Mouse (Mus musculus) heart, embryonic 13.5 days (tissue): ENCODE results near the gene Map4k5. TPM values are rescaled to one million over a fixed set of nuclear protein-coding genes. Genes with fewer than 3 reads are reported as not detected.

Experiments used
- ATAC-seq: fragments of 200-750 bp; cut with Nextera tagmentation; 2 replicates; pipeline ENCODE4 v1.8.0; 2017; ENCODE audit warnings: moderate TSS enrichment; ENCODE audit not compliant: insufficient number of reproducible peaks, low FRiP score, low TSS enrichment; ENCODE audit errors: extremely low read depth
- H3K27ac ChIP-seq: fragments of 300-500 bp; sonication (generic); replicated peaks from 2 replicates; pipeline ENCODE4 v1.5.1; 2015; ENCODE audit warnings: moderate library complexity, mild to moderate bottlenecking, inconsistent platforms
- H3K27me3 ChIP-seq: fragments of 300-500 bp; sonication (generic); replicated peaks from 2 replicates; pipeline ENCODE4 v1.6.1; 2015; ENCODE audit warnings: mild to moderate bottlenecking, inconsistent platforms
- H3K36me3 ChIP-seq: fragments of 300-500 bp; sonication (generic); 2 replicates; pipeline ENCODE4 v1.6.1; 2015; ENCODE audit warnings: mild to moderate bottlenecking, inconsistent platforms
- H3K4me1 ChIP-seq: fragments of 300-500 bp; sonication (generic); 2 replicates; pipeline ENCODE4 v1.6.1; 2015; ENCODE audit warnings: inconsistent platforms
- H3K4me2 ChIP-seq: fragments of 300-500 bp; sonication (generic); 2 replicates; pipeline ENCODE4 v1.6.1; 2015; ENCODE audit warnings: inconsistent platforms, mild to moderate bottlenecking, moderate library complexity
- H3K4me3 ChIP-seq: fragments of 300-500 bp; sonication (generic); 2 replicates; pipeline ENCODE4 v1.5.1; 2015; ENCODE audit warnings: moderate library complexity, mild to moderate bottlenecking, inconsistent platforms
- H3K9ac ChIP-seq: fragments of 300-500 bp; sonication (generic); 2 replicates; pipeline ENCODE4 v1.6.1; 2015; ENCODE audit warnings: inconsistent platforms, mild to moderate bottlenecking, moderate library complexity
- H3K9me3 ChIP-seq: fragments of 300-500 bp; sonication (generic); 2 replicates; pipeline ENCODE4 v1.6.1; 2016; ENCODE audit warnings: inconsistent platforms
- WGBS: fragments of 180-500 bp; shearing (Covaris S2); methylation state at CpG from one replicate; pipeline ENCODE4 v1.1.7; 2015; ENCODE audit warnings: mixed read lengths; 5-methylcytosine and 5-hydroxymethylcytosine counted together
- polyA plus RNA-seq: library from polyadenylated mRNA; unstranded; fragments of >200 nt; fragmentation: Nextera tagmentation; extraction: Ambion mirVana; gene quantifications from 2 replicates; pipeline ENCODE4 v1.2.1, GENCODE M21; 2015

Map4k5 gene
- polyA plus RNA-seq, 1 experiment from 2014 or later = 25.5 TPM

GRCm38 (mm10) chr12:69781935-69782650 lies 110.9 kb downstream of the Map4k5 start:
- Histone ChIP-seq H3K27ac (peak overlapping the region; percentile 53), H3K4me3 (no peak overlapping the region), H3K4me2 (peak overlapping the region; percentile 21; the same call in 1 of the 2 replicates), H3K9me3 (no peaks in the 10 kb centered on the region), H3K9ac (no peak overlapping the region), H3K36me3 (no peaks in the 10 kb centered on the region), H3K4me1 (peaks cover 29% of the 10 kb centered on the region), H3K27me3 (no peaks in the 10 kb centered on the region)
- WGBS = 60% methylated on average over 10 of the region's 10 CpGs
- ATAC-seq = no peak

DNA sequence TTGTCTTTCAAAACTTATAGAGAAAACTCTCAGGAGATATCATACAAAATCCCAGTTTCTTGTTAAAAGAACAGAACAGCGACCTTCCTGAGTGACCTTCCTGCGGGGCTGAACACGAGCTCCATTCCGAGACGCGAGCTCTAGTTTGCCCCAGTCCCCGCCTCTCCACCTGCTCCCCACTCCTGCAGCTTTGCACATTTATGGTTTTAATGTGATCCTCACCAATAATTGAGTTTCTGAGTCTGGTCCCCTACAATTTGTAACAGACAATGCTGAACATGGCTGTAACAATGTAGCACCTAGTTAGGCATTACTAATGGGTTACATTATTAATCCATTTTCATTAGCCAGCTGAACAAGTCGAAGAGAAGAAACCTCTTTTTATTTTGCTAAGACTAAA lies 111.5 kb downstream of the Map4k5 start:
- Histone ChIP-seq H3K36me3 (no peaks in the 10 kb centered on the region), H3K4me3 (no peak overlapping the region), H3K4me1 (peaks cover 35% of the 10 kb centered on the region), H3K4me2 (no peak overlapping the region), H3K27me3 (no peaks in the 10 kb centered on the region), H3K9me3 (no peaks in the 10 kb centered on the region), H3K9ac (no peak overlapping the region), H3K27ac (no peak overlapping the region)
- WGBS = 86% methylated on average over 8 of the region's 8 CpGs
- no peak for ATAC-seq

DNA sequence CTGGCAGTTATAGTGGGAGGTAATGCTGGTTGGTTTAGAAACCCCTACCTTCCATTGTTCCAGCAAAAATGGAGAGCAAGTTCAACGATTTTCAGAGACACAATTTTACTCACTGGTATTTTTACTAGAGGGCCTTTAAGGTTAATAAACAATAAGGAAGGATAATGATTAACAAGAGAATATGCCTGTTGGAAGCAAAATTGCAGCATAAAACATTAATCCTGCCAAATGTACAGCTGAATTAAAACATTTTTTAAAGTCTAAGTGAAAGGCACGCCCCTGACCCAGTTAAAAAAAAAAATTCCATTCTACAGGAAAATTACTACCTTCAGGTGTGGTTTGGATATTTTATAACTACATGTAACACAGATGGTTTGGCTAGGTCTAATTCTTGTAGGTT lies 115.0 kb downstream of the Map4k5 start:
- no peak overlapping the region for H3K4me2 ChIP-seq
- H3K36me3 ChIP-seq = no peaks in the 10 kb centered on the region
- H3K27ac ChIP-seq = no peak overlapping the region; the same call in 1 of the 2 replicates
- peaks cover 30% of the 10 kb centered on the region for H3K4me1 ChIP-seq
- no peaks in the 10 kb centered on the region for H3K27me3 ChIP-seq
- 79% methylated on average over 2 of the region's 2 CpGs for WGBS
- H3K4me3 ChIP-seq = no peak overlapping the region
- H3K9me3 ChIP-seq = no peaks in the 10 kb centered on the region
- no peak for ATAC-seq
- no peak overlapping the region for H3K9ac ChIP-seq

GRCm38 (mm10) chr12:69777341-69777730 lies 115.7 kb downstream of the Map4k5 start:
- Histone ChIP-seq H3K9me3 (no peaks in the 10 kb centered on the region), H3K27ac (no peak overlapping the region; the same call in 1 of the 2 replicates), H3K9ac (no peak overlapping the region), H3K36me3 (no peaks in the 10 kb centered on the region), H3K4me3 (no peak overlapping the region), H3K4me1 (peaks cover 24% of the 10 kb centered on the region), H3K27me3 (no peaks in the 10 kb centered on the region), H3K4me2 (no peak overlapping the region)
- no peak for ATAC-seq
- WGBS = 77% methylated on average over 6 of the region's 6 CpGs

DNA sequence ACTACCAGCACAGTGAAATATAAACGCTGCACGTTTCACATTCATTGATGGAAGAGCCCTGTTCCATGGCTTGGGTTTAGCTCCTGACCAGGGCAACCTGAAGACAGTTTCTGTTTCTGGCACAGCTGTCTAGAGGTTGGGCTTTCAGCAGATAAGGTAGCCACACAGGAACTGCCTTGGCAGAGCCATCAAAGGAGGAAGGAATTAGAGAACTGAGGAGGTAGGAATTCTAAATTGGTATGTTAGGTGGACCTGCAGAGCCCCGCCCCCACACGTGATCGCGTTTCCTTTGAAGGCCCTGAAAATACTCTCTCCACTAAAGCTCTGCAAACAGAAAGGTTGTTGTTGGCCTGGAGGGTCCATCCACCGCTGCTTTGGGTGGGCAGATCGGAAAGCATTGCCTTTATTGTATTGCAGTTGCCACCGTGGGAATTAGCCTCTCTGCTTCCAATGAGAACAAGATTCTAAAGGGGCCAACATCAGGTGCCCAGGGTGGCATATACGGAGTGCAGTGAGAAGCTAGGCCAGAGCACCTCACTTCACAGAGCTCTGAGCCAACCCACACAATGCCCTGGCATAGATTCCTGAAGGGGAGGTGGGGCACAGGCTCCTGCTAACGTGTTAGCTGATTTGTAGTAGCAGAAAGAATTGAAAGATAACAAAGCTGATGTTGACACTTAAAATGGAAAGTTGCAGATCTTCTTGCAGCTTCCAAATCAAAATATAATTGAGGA lies 116.2 kb downstream of the Map4k5 start:
- peaks cover 21% of the 10 kb centered on the region for H3K4me1 ChIP-seq
- H3K36me3 ChIP-seq = no peaks in the 10 kb centered on the region
- no peak overlapping the region for H3K27ac ChIP-seq
- 53% methylated on average over 11 of the region's 11 CpGs for WGBS
- H3K9ac ChIP-seq = no peak overlapping the region
- no peak overlapping the region for H3K4me2 ChIP-seq
- H3K9me3 ChIP-seq = no peaks in the 10 kb centered on the region
- no peak for ATAC-seq
- H3K4me3 ChIP-seq = no peak overlapping the region
- H3K27me3 ChIP-seq = no peaks in the 10 kb centered on the region

DNA sequence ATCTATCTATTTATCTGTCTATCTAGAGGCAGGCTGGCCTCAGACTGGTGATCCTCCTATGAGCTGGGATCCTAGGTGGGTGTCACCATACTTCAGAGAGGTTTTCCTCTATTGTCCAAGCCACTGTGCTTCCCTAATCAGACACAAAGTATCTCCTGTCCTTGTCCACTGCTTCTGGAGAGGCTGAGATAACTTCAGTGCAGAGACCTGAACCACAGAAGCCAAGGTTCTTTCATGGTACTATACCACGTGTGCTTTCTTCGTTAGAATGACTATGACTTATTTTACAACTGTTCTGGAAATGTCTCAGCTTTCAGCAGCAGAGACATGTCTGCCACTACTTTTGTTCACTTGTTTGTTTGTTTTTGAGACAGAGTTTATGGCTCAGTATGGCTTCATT lies 124.2 kb downstream of the Map4k5 start:
- no peak overlapping the region for H3K4me2 ChIP-seq
- WGBS = 65% methylated on average over 2 of the region's 2 CpGs
- H3K9ac ChIP-seq = no peak overlapping the region
- no peak overlapping the region for H3K4me3 ChIP-seq
- H3K27ac ChIP-seq = no peak overlapping the region
- no peaks in the 10 kb centered on the region for H3K36me3 ChIP-seq
- H3K9me3 ChIP-seq = 0 out of 2 replicates have a peak, but pooled peaks cover 3% of the 10 kb centered on the region
- peaks cover 17% of the 10 kb centered on the region for H3K4me1 ChIP-seq
- ATAC-seq = no peak
- no peaks in the 10 kb centered on the region for H3K27me3 ChIP-seq

GRCm38 (mm10) chr12:69767476-69768258 lies 125.3 kb downstream of the Map4k5 start:
- no peak for ATAC-seq
- Histone ChIP-seq H3K9ac (no peak overlapping the region), H3K4me1 (peaks cover 17% of the 10 kb centered on the region), H3K9me3 (0 out of 2 replicates have a peak, but pooled peaks cover 3% of the 10 kb centered on the region), H3K36me3 (no peaks in the 10 kb centered on the region), H3K27ac (no peak overlapping the region), H3K4me2 (no peak overlapping the region), H3K4me3 (no peak overlapping the region), H3K27me3 (no peaks in the 10 kb centered on the region)
- WGBS = 47% methylated on average over 9 of the region's 9 CpGs

- Histone ChIP-seq H3K36me3 (no peaks in the 10 kb centered on the region), H3K4me3 (no peak overlapping the region), H3K9ac (no peak overlapping the region), H3K27me3 (no peaks in the 10 kb centered on the region), H3K4me1 (peaks cover 12% of the 10 kb centered on the region), H3K27ac (no peak overlapping the region), H3K4me2 (no peak overlapping the region), H3K9me3 (0 out of 2 replicates have a peak, but pooled peaks cover 3% of the 10 kb centered on the region)
- 69% methylated on average over 10 of the region's 10 CpGs for WGBS
- no peak for ATAC-seq
Measured at GRCm38 (mm10) chr12:69766185-69766904, 126.7 kb downstream of the Map4k5 start.

- 0 out of 2 replicates have a peak, but pooled peaks cover 2% of the 10 kb centered on the region for H3K9me3 ChIP-seq
- no peak for ATAC-seq
- no peaks in the 10 kb centered on the region for H3K36me3 ChIP-seq
- 81% methylated on average over 9 of the region's 9 CpGs for WGBS
- no peak overlapping the region for H3K27ac ChIP-seq
- H3K4me1 ChIP-seq = peaks cover 20% of the 10 kb centered on the region
- no peak overlapping the region for H3K4me2 ChIP-seq
- H3K27me3 ChIP-seq = no peaks in the 10 kb centered on the region
- no peak overlapping the region for H3K4me3 ChIP-seq
- H3K9ac ChIP-seq = no peak overlapping the region
Measured at GRCm38 (mm10) chr12:69765543-69765942, 127.5 kb downstream of the Map4k5 start.

- H3K4me3 ChIP-seq = no peak overlapping the region
- H3K4me2 ChIP-seq = no peak overlapping the region
- H3K27me3 ChIP-seq = no peaks in the 10 kb centered on the region
- H3K27ac ChIP-seq = no peak overlapping the region
- no peak overlapping the region for H3K9ac ChIP-seq
- ATAC-seq = no peak
- no peaks in the 10 kb centered on the region for H3K9me3 ChIP-seq
- H3K36me3 ChIP-seq = no peaks in the 10 kb centered on the region
- peaks cover 39% of the 10 kb centered on the region for H3K4me1 ChIP-seq
- WGBS = 71% methylated on average over 2 of the region's 2 CpGs
Measured at GRCm38 (mm10) chr12:69761603-69762002, 131.4 kb downstream of the Map4k5 start.
